Mouse (Mus musculus) liver, postnatal 0 days (tissue): Measurements from ENCODE around the gene Fgb.
A peak's percentile ranks its signal among the peaks of the same experiment; 100 is the strongest.

Experiments used
- CTCF ChIP-seq: sonication (generic); IDR thresholded peaks from 2 replicates; pipeline ENCODE4 v1.5.1; 2016; ENCODE audit warnings: antibody characterized with exemption, low read depth
- EP300 ChIP-seq: IDR thresholded peaks from 2 replicates; pipeline ENCODE4 v1.6.1; 2016; ENCODE audit warnings: antibody characterized with exemption, low read depth, mild to moderate bottlenecking

GRCm38 (mm10) chr3:83053758-83054157 lies 4.1 kb upstream of the Fgb start:
- peak; percentile 72 for TF ChIP-seq CTCF
- TF ChIP-seq EP300 = peak; percentile 18; the same call in 1 of the 2 replicates
